Mouse (Mus musculus) CH12.LX (cell line): Measurements from ENCODE around the gene Gm4763. TPM values are rescaled to one million over a fixed set of nuclear protein-coding genes. Genes with fewer than 3 reads are reported as not detected.

Source experiments
- DNase-seq: peaks from one replicate; pipeline ENCODE4 v3.0.0-alpha.2; 2013; ENCODE audit errors: extremely low read depth
- H3K27ac ChIP-seq: 2 replicates; pipeline ENCODE4 v1.5.1; 2012; ENCODE audit warnings: low read depth, mild to moderate bottlenecking, control low read depth, moderate library complexity; ENCODE audit not compliant: insufficient read depth
- H3K27me3 ChIP-seq: replicated peaks from 2 replicates; pipeline ENCODE3; 2012; ENCODE audit warnings: inconsistent platforms
- H3K36me3 ChIP-seq, 2 experiments: replicated peaks in 1 of 2; 2 replicates each; pipeline versions ENCODE3 to v1.6.1; 2012; ENCODE audit warnings: inconsistent platforms in 1 of 2, low read length in 1 of 2, mild to moderate bottlenecking in 1 of 2, mixed read lengths in 1 of 2, moderate library complexity in 1 of 2; ENCODE audit not compliant: control insufficient read depth in 1 of 2, insufficient read depth in 1 of 2
- H3K4me1 ChIP-seq, 2 experiments: 2 replicates each; pipeline ENCODE4 v1.6.1; 2012; ENCODE audit warnings: inconsistent platforms in 1 of 2, moderate library complexity in 1 of 2; ENCODE audit not compliant: insufficient read depth in 2 of 2, control insufficient read depth in 1 of 2
- H3K4me2 ChIP-seq: 2 replicates; pipeline ENCODE4 v1.6.1; 2012; ENCODE audit warnings: low read depth, mild to moderate bottlenecking, control low read depth; ENCODE audit not compliant: poor library complexity, insufficient read depth, severe bottlenecking
- H3K4me3 ChIP-seq, 3 experiments: fragments of 150-350 bp in 1 of 3; sonication (generic) in 1 of 3; replicated peaks in 1 of 3; 2 replicates each; pipeline versions ENCODE3 to v1.5.1; 2011 to 2012; ENCODE audit warnings: low read depth in 2 of 3, low read length in 2 of 3, mild to moderate bottlenecking in 2 of 3, moderate library complexity in 2 of 3, control low read depth in 1 of 3, improper control_type of control experiment in 1 of 3, inconsistent platforms in 1 of 3, mixed read lengths in 1 of 3; ENCODE audit not compliant: poor library complexity in 1 of 3
- H3K79me2 ChIP-seq: replicated peaks from 2 replicates; pipeline ENCODE4 v1.6.1; 2012; ENCODE audit warnings: mild to moderate bottlenecking, moderate library complexity; ENCODE audit not compliant: control insufficient read depth, poor library complexity, insufficient read depth, severe bottlenecking; ENCODE audit errors: extremely low read depth
- H3K9ac ChIP-seq: 2 replicates; pipeline ENCODE4 v1.6.1; 2012; ENCODE audit warnings: low read depth, mild to moderate bottlenecking, control low read depth, moderate library complexity; ENCODE audit not compliant: insufficient read depth
- H3K9me3 ChIP-seq: replicated peaks from 2 replicates; pipeline ENCODE3; 2012; ENCODE audit warnings: low read length, inconsistent platforms, mixed read lengths
- CHD2 ChIP-seq: IDR thresholded peaks from 2 replicates; pipeline ENCODE4 v1.6.1; 2011; ENCODE audit warnings: low read length, improper control_type of control experiment
- CTCF ChIP-seq, 2 experiments: IDR thresholded peaks in 1 of 2; conservative IDR thresholded peaks in 1 of 2; 2 replicates each; pipeline ENCODE4 v1.5.1; 2011 to 2012; ENCODE audit warnings: low read depth in 2 of 2, low read length in 2 of 2, improper control_type of control experiment in 1 of 2, inconsistent platforms in 1 of 2, mild to moderate bottlenecking in 1 of 2, moderate library complexity in 1 of 2
- E2F4 ChIP-seq: IDR thresholded peaks from 2 replicates; pipeline ENCODE4 v1.6.1; 2011; ENCODE audit warnings: low read depth, low read length, improper control_type of control experiment; ENCODE audit not compliant: insufficient replicate concordance
- ELF1 ChIP-seq: IDR thresholded peaks from 2 replicates; pipeline ENCODE4 v1.6.1; 2014; ENCODE audit warnings: low read depth, mild to moderate bottlenecking, inconsistent platforms, low read length, improper control_type of control experiment
- EP300 ChIP-seq: IDR thresholded peaks from 2 replicates; pipeline ENCODE4 v1.6.1; 2011; ENCODE audit warnings: low read length, improper control_type of control experiment
- GABPA ChIP-seq: IDR thresholded peaks from 2 replicates; pipeline ENCODE4 v1.6.1; 2012; ENCODE audit warnings: low read depth, low read length, improper control_type of control experiment, inconsistent platforms; ENCODE audit not compliant: insufficient replicate concordance
- HCFC1 ChIP-seq: IDR thresholded peaks from 2 replicates; pipeline ENCODE4 v1.6.1; 2012; ENCODE audit warnings: low read depth, mild to moderate bottlenecking, inconsistent platforms, low read length, improper control_type of control experiment
- IRF4 ChIP-seq: IDR thresholded peaks from 2 replicates; pipeline ENCODE4 v1.6.1; 2014; ENCODE audit warnings: low read depth, mild to moderate bottlenecking, inconsistent platforms, low read length, improper control_type of control experiment
- JUND ChIP-seq: conservative IDR thresholded peaks from 2 replicates; pipeline ENCODE4 v1.6.1; 2011; ENCODE audit warnings: low read depth, low read length, improper control_type of control experiment
- MAFK ChIP-seq: IDR thresholded peaks from 2 replicates; pipeline ENCODE4 v1.6.1; 2011; ENCODE audit warnings: low read length, improper control_type of control experiment; ENCODE audit not compliant: insufficient replicate concordance
- MAX ChIP-seq: IDR thresholded peaks from 2 replicates; pipeline ENCODE4 v1.6.1; 2011; ENCODE audit warnings: low read length, improper control_type of control experiment
- MAZ ChIP-seq: IDR thresholded peaks from 2 replicates; pipeline ENCODE4 v1.6.1; 2012; ENCODE audit warnings: low read depth, mild to moderate bottlenecking, inconsistent platforms, low read length, improper control_type of control experiment, moderate library complexity
- MXI1 ChIP-seq: IDR thresholded peaks from 2 replicates; pipeline ENCODE4 v1.6.1; 2011; ENCODE audit warnings: mild to moderate bottlenecking, low read depth, low read length, improper control_type of control experiment
- MYC ChIP-seq: IDR thresholded peaks from 2 replicates; pipeline ENCODE4 v1.6.1; 2011; ENCODE audit warnings: low read depth, mild to moderate bottlenecking, improper control_type of control experiment, low read length
- NELFE ChIP-seq: IDR thresholded peaks from 2 replicates; pipeline ENCODE4 v1.6.1; 2011; ENCODE audit warnings: low read depth, low read length, improper control_type of control experiment
- NRF1 ChIP-seq: IDR thresholded peaks from 2 replicates; pipeline ENCODE4 v1.6.1; 2014; ENCODE audit warnings: low read depth, mild to moderate bottlenecking, inconsistent platforms, low read length, improper control_type of control experiment, moderate library complexity
- POLR2A ChIP-seq: IDR thresholded peaks from 2 replicates; pipeline ENCODE4 v1.6.1; 2011; ENCODE audit warnings: low read depth, mild to moderate bottlenecking, improper control_type of control experiment, low read length
- POLR2AphosphoS2 ChIP-seq: IDR thresholded peaks from 2 replicates; pipeline ENCODE4 v1.6.1; 2011; ENCODE audit warnings: low read depth, low read length, improper control_type of control experiment
- RCOR1 ChIP-seq: conservative IDR thresholded peaks from 2 replicates; pipeline ENCODE4 v1.6.1; 2012; ENCODE audit warnings: low read depth, mild to moderate bottlenecking, inconsistent platforms, low read length, improper control_type of control experiment
- SIN3A ChIP-seq: IDR thresholded peaks from 2 replicates; pipeline ENCODE4 v1.6.1; 2012; ENCODE audit warnings: low read length, improper control_type of control experiment, inconsistent platforms
- TBP ChIP-seq: conservative IDR thresholded peaks from 2 replicates; pipeline ENCODE4 v1.6.1; 2011; ENCODE audit warnings: low read depth, low read length, improper control_type of control experiment
- UBTF ChIP-seq: IDR thresholded peaks from 2 replicates; pipeline ENCODE4 v1.6.1; 2012; ENCODE audit warnings: low read depth, mild to moderate bottlenecking, inconsistent platforms, low read length, improper control_type of control experiment, moderate library complexity
- USF2 ChIP-seq: conservative IDR thresholded peaks from 2 replicates; pipeline ENCODE4 v1.6.1; 2011; ENCODE audit warnings: low read depth, low read length, improper control_type of control experiment
- ZKSCAN1 ChIP-seq: IDR thresholded peaks from 2 replicates; pipeline ENCODE4 v1.6.1; 2012; ENCODE audit warnings: low read depth, inconsistent platforms, low read length, improper control_type of control experiment, borderline replicate concordance
- ZMIZ1 ChIP-seq: IDR thresholded peaks from 2 replicates; pipeline ENCODE4 v1.6.1; 2012; ENCODE audit warnings: low read depth, mild to moderate bottlenecking, inconsistent platforms, low read length, improper control_type of control experiment
- ZNF384 ChIP-seq: IDR thresholded peaks from 2 replicates; pipeline ENCODE4 v1.6.1; 2012; ENCODE audit warnings: low read depth, low read length, improper control_type of control experiment, inconsistent platforms
- dilution Hi-C: fragments of 300-500 bp; cut with MboI; formaldehyde crosslinking; loops from 2 replicates; pipeline ENCODE4 v1.14.3; 2020; ENCODE audit warnings: low sequenced_read_pairs; ENCODE audit not compliant: extremely low pct_unique_long_range_greater_than_20kb, extremely low pct_ligation_motif_present
- in situ Hi-C: fragments of 300-500 bp; cut with MboI; formaldehyde crosslinking; loops from 3 replicates; pipeline ENCODE4 v1.14.3; 2019; ENCODE audit warnings: low sequenced_read_pairs, low pct_ligation_motif_present, low pct_unique_long_range_greater_than_20kb, mixed read lengths
- polyA plus RNA-seq: library from polyadenylated mRNA; unstranded; fragments of >175 nt; gene quantifications from 2 replicates; pipeline ENCODE4 v1.2.1, GENCODE M21; 2012; ENCODE audit warnings: low read depth; ENCODE audit not compliant: insufficient read length
- total RNA-seq, 2 experiments: library from RNA; depleted of rRNA; stranded (reverse); fragments of 300-350 nt in 1 of 2; fragments of >200 nt in 1 of 2; gene quantifications; 2 replicates each; pipeline ENCODE4 v1.2.3; 2012 to 2014

Gene Gm4763
- total and polyA plus RNA-seq, 3 experiments: not detected

DNA sequence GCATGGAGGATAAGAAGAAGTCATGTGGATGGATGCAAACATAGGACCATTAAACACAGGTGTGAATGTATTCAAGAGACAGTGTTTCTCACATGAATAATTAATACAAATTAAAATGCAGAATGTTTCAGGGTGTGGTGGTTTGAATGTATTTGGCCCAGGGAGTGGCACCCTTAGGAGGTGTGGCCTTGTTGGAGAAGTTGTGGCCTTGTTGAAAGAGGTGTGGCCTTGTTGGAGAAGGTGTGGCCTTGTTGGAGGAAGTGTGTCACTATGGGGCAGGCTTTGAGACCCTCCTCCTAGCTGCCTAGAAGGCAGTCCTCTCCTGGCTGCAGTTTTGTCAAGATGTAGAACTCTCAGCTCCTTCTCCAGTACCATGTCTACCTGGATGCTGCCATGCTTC lies 44.7 kb upstream of the Gm4763 start:
- dilution Hi-C loops (no loop called here), in situ Hi-C loops (no loop called here)

DNA sequence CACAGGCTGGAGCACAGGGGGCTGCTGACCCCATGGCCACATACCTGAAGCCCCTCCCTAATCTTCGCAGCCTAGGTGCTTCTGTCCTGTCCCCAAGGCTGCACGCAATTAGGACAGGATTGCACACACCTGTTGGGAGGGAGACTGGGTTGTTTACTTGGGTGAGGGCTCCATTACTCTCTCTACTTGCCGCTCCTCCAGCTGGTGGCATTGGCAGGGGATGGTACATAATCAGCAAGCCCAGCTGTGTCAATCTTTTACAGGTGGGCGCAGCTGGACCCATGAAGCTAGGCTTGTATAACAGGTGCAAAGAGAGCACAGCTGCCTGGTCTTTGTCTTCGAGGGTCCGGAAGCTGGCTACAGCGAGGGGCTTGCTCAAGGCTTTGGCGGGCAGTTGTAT lies 35.9 kb upstream of the Gm4763 start:
- H3K9me3 ChIP-seq: no peaks in the 10 kb centered on the region
- no peaks in the 10 kb centered on the region for H3K36me3 ChIP-seq
- no peak overlapping the region for H3K4me2 ChIP-seq
- DNase-seq: no peak
- H3K4me3 ChIP-seq: no peak overlapping the region
- no peak overlapping the region for H3K27ac ChIP-seq
- no peak overlapping the region for H3K9ac ChIP-seq
- peaks cover 85% of the 10 kb centered on the region for H3K27me3 ChIP-seq
- in situ Hi-C loops: no loop called here
- dilution Hi-C loops: no loop called here
- no peak for TF ChIP-seq SIN3A
- no peak for TF ChIP-seq POLR2AphosphoS2
- TF ChIP-seq E2F4: no peak
- no peak for TF ChIP-seq GABPA
- no peak for TF ChIP-seq MAX
- TF ChIP-seq IRF4: no peak
- TF ChIP-seq CHD2: no peak
- no peak for TF ChIP-seq HCFC1
- no peak for TF ChIP-seq ZNF384
- no peak for TF ChIP-seq MXI1
- TF ChIP-seq MAZ: no peak
- TF ChIP-seq ZMIZ1: no peak
- TF ChIP-seq ELF1: no peak
- TF ChIP-seq CTCF (conservative IDR thresholded peaks at IDR 0.05 in 1 of 2, IDR thresholded peaks at IDR 0.05 in 1 of 2; ENCODE audit: low read depth in 2 of 2, low read length in 2 of 2): no peak
- TF ChIP-seq NRF1: no peak
- no peak for TF ChIP-seq EP300
- no peak for TF ChIP-seq JUND
- TF ChIP-seq, all 38 proteins: peak for 0
- Histone ChIP-seq H3K79me2 (no peaks in the 10 kb centered on the region), H3K4me1 (no peaks in the 10 kb centered on the region)

More for the DNA sequence above, 44.7 kb upstream of the Gm4763 start:
- no peaks in the 10 kb centered on the region for H3K4me1 ChIP-seq
- H3K36me3 ChIP-seq: no peaks in the 10 kb centered on the region
- H3K9me3 ChIP-seq: peaks cover 15% of the 10 kb centered on the region
- no peak for DNase-seq
- H3K4me2 ChIP-seq: no peak overlapping the region
- H3K27ac ChIP-seq: no peak overlapping the region
- H3K79me2 ChIP-seq: no peaks in the 10 kb centered on the region
- H3K27me3 ChIP-seq: peaks cover 49% of the 10 kb centered on the region
- no peak overlapping the region for H3K4me3 ChIP-seq
- H3K9ac ChIP-seq: no peak overlapping the region
- TF ChIP-seq ZKSCAN1: no peak
- TF ChIP-seq NELFE: no peak
- TF ChIP-seq UBTF: no peak
- no peak for TF ChIP-seq HCFC1
- TF ChIP-seq MYC: no peak
- no peak for TF ChIP-seq POLR2A
- TF ChIP-seq ZMIZ1: no peak
- no peak for TF ChIP-seq USF2
- TF ChIP-seq ELF1: no peak
- TF ChIP-seq CTCF (conservative IDR thresholded peaks at IDR 0.05 in 1 of 2, IDR thresholded peaks at IDR 0.05 in 1 of 2; ENCODE audit: low read depth in 2 of 2, low read length in 2 of 2): no peak
- TF ChIP-seq MXI1: no peak
- no peak for TF ChIP-seq MAFK
- TF ChIP-seq EP300: no peak
- TF ChIP-seq RCOR1: no peak
- TF ChIP-seq IRF4: no peak
- TF ChIP-seq TBP: no peak
- no peak for TF ChIP-seq POLR2AphosphoS2
- no peak for TF ChIP-seq CHD2
